Mouse (Mus musculus) intestine, postnatal 0 days (tissue): Measurements from ENCODE around the gene Naxe. TPM values are rescaled to one million over a fixed set of nuclear protein-coding genes. Genes with fewer than 3 reads are reported as not detected.

Experiments used
- ATAC-seq: fragments of 200-750 bp; cut with Nextera tagmentation; 2 replicates; pipeline ENCODE4 v1.8.0; 2017; ENCODE audit warnings: mild to moderate bottlenecking, moderate TSS enrichment, moderate library complexity
- H3K27ac ChIP-seq: fragments of 300-500 bp; sonication (generic); 2 replicates; pipeline ENCODE4 v1.5.1; 2014; ENCODE audit warnings: mild to moderate bottlenecking, low read depth, low read length, moderate library complexity
- H3K27me3 ChIP-seq: fragments of 300-500 bp; sonication (generic); replicated peaks from 2 replicates; pipeline ENCODE4 v1.6.1; 2014; ENCODE audit warnings: low read length, mixed read lengths; ENCODE audit not compliant: control insufficient read depth, insufficient read depth
- H3K36me3 ChIP-seq: fragments of 300-500 bp; sonication (generic); 2 replicates; pipeline ENCODE4 v1.6.1; 2014; ENCODE audit warnings: mild to moderate bottlenecking, moderate library complexity; ENCODE audit not compliant: control insufficient read depth, insufficient read depth
- H3K4me1 ChIP-seq: fragments of 300-500 bp; sonication (generic); replicated peaks from 2 replicates; pipeline ENCODE4 v1.6.1; 2014; ENCODE audit warnings: antibody characterized with exemption, low read length, mixed read lengths; ENCODE audit not compliant: control insufficient read depth, insufficient read depth
- H3K4me2 ChIP-seq: fragments of 300-500 bp; sonication (generic); replicated peaks from 2 replicates; pipeline ENCODE4 v1.6.1; 2014; ENCODE audit warnings: low read depth, mild to moderate bottlenecking, moderate library complexity
- H3K4me3 ChIP-seq: fragments of 300-500 bp; sonication (generic); 2 replicates; pipeline ENCODE4 v1.5.1; 2014; ENCODE audit warnings: low read depth, low read length
- H3K9ac ChIP-seq: fragments of 300-500 bp; sonication (generic); 2 replicates; pipeline ENCODE4 v1.6.1; 2014; ENCODE audit warnings: mild to moderate bottlenecking, low read depth, low read length
- H3K9me3 ChIP-seq: fragments of 300-500 bp; sonication (generic); 2 replicates; pipeline ENCODE4 v1.6.1; 2016; ENCODE audit warnings: mixed run types; ENCODE audit not compliant: control insufficient read depth
- CTCF ChIP-seq: sonication (generic); IDR thresholded peaks from 2 replicates; pipeline ENCODE4 v1.5.1; 2016; ENCODE audit warnings: low read depth, mild to moderate bottlenecking, control low read depth, antibody characterized with exemption, moderate library complexity
- WGBS: fragments of 180-500 bp; shearing (Covaris S2); extraction: QIAGEN DNeasy Blood & Tissue Kit; methylation state at CpG from one replicate; pipeline ENCODE4 v1.1.7; 2014; 5-methylcytosine and 5-hydroxymethylcytosine counted together
- polyA plus RNA-seq: library from polyadenylated mRNA; unstranded; fragments of >200 nt; fragmentation: Nextera tagmentation; extraction: Ambion mirVana; gene quantifications from 2 replicates; pipeline ENCODE4 v1.2.1, GENCODE M21; 2015

The Naxe gene
- polyA plus RNA-seq, 1 experiment from 2014 or later = 109 TPM

- TF ChIP-seq CTCF = no peak
- Histone ChIP-seq H3K9me3 (no peaks in the 10 kb centered on the region), H3K4me3 (peak overlapping the region; percentile 63), H3K4me1 (0 out of 2 replicates have a peak, but pooled peaks cover 4% of the 10 kb centered on the region), H3K36me3 (peaks cover 6% of the 10 kb centered on the region), H3K9ac (no peak overlapping the region), H3K4me2 (peak overlapping the region; percentile 91), H3K27me3 (0 out of 2 replicates have a peak, but pooled peaks cover under 1% of the 10 kb centered on the region), H3K27ac (no peak overlapping the region)
- 1% methylated on average over 4 of the region's 4 CpGs for WGBS
- ATAC-seq = no peak
Measured at GRCm38 (mm10) chr3:88082663-88083062, 24.4 kb upstream of the Naxe start.

GRCm38 (mm10) chr3:88082224-88082618, 23.9 kb upstream of the Naxe start:
- peak overlapping the region; percentile 40 for H3K9ac ChIP-seq
- TF ChIP-seq CTCF = no peak
- 0 out of 2 replicates have a peak, but pooled peaks cover 4% of the 10 kb centered on the region for H3K4me1 ChIP-seq
- 0 out of 2 replicates have a peak, but pooled peaks have one; percentile 11 for ATAC-seq
- H3K9me3 ChIP-seq = no peaks in the 10 kb centered on the region
- H3K27me3 ChIP-seq = 0 out of 2 replicates have a peak, but pooled peaks cover 3% of the 10 kb centered on the region
- H3K4me3 ChIP-seq = peak overlapping the region; percentile 63
- peak overlapping the region; percentile 91 for H3K4me2 ChIP-seq
- WGBS = 1% methylated on average over 13 of the region's 13 CpGs
- no peak overlapping the region for H3K27ac ChIP-seq
- H3K36me3 ChIP-seq = peaks cover 6% of the 10 kb centered on the region

DNA sequence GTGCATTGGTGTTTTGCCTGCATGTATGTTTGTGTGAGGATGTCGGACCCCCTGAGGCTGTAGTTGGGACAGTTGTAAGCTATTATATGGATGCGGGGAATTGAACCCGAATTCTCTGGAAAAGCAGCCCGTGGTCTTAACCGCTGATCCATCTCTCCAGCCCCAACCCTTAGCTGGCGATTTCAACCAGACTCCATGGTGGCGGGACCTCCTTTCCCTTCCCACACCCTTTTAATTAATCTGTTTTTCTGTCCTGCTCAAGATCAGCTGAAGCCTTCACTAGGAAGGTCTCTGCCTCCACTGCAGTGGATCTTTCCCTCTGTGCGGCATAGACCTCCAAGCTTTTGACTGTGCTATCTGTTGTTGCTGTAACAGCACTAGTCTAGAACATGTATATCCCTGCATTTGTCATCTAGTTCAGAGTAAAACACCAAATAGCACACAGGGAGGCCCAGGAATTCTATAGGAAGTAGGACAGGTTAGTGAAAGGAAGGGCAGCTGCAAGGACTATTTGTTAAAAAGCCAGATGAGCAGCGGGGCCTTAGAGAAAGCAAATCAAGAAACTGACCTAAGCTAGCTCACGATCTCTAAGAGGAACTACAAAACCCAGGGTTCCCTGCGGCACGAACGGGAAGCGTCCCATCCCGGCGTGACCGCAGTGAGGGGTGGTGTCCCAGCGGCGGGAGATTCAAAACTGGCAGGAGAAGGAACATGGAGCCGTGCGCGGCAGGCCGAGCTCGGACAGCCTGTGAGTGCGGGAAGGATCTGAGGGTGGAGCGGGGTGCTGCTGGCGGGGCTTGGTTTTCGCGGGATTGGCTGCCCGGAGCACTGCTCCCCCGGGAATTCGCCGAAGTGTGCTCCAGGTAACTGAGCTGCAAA, 23.3 kb upstream of the Naxe start, which contains the start of gene Iqgap3:
Gene Iqgap3 (plus strand): TSS at position 627 of the 879 bp plus-strand sequence.
- Histone ChIP-seq H3K9ac (peak within 1 kb of the TSS; percentile 40), H3K4me3 (peak within 1 kb of the TSS; percentile 63), H3K27me3 (0 out of 2 replicates have a peak, but pooled peaks cover 3% of the 10 kb centered on the region), H3K4me1 (0 out of 2 replicates have a peak, but pooled peaks cover 4% of the 10 kb centered on the region), H3K4me2 (peak within 1 kb of the TSS; percentile 91), H3K27ac (no peak within 1 kb of the TSS), H3K9me3 (no peaks in the 10 kb centered on the region), H3K36me3 (peaks cover 6% of the 10 kb centered on the region)
- TF ChIP-seq CTCF = 0 out of 2 replicates have a peak, but pooled peaks have one; percentile 25
- WGBS = 21% methylated on average over 33 of the region's 33 CpGs
- ATAC-seq = peak; percentile 79

DNA sequence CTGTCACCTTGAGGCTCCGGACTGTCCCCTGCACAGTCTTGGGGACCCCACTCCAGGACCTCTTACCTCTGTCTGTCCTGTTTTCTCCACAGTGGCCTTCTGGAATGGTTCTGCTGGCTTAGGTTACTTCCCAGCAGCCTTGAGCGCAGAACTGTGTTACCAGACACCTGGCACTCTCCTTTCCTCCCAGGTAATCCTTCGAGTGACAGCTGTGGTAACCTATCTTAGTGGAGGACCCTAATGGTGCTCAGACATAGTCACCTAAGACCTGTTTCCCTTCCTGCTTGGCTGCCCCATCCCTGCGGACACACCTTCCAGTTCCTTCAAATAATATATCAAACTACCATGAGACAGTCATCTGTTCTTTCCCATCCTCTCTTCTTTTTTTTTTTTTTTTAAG, 19.9 kb upstream of the Naxe start, which contains the start of gene Ttc24:
Gene Ttc24 (minus strand): TSS at position 101 of the 400 bp plus-strand sequence.
- Histone ChIP-seq H3K9ac (no peak within 1 kb of the TSS), H3K9me3 (no peaks in the 10 kb centered on the region), H3K27me3 (0 out of 2 replicates have a peak, but pooled peaks cover 3% of the 10 kb centered on the region), H3K4me2 (no peak within 1 kb of the TSS), H3K36me3 (no peaks in the 10 kb centered on the region), H3K4me3 (no peak within 1 kb of the TSS), H3K27ac (no peak within 1 kb of the TSS), H3K4me1 (0 out of 2 replicates have a peak, but pooled peaks cover 4% of the 10 kb centered on the region)
- 72% methylated on average over 4 of the region's 4 CpGs for WGBS
- TF ChIP-seq CTCF = no peak
- no peak for ATAC-seq

DNA sequence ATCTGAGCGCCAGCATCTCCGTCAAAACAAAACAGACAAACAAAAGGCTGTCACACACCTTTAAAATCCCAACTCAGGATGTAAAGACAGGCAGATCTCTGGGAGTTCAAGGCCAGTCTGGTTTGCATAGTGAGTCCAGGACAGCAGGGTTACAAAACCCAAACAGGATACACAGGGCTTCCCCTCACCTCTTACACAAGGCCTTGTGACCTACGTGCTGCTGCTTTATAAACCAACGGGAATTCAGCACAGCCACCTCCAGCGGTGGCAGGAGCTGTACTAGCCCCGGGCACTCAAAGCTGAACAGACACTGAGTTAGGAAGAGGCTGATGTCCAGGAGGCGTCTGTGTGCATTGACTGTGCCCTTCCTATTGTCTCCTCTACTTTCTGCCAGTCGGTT, 19.1 kb upstream of the Naxe start:
- no peak for ATAC-seq
- Histone ChIP-seq H3K27ac (no peak overlapping the region), H3K4me1 (0 out of 2 replicates have a peak, but pooled peaks cover 3% of the 10 kb centered on the region), H3K4me2 (no peak overlapping the region), H3K9me3 (no peaks in the 10 kb centered on the region), H3K27me3 (0 out of 2 replicates have a peak, but pooled peaks cover 3% of the 10 kb centered on the region), H3K9ac (no peak overlapping the region), H3K4me3 (no peak overlapping the region), H3K36me3 (no peaks in the 10 kb centered on the region)
- no peak for TF ChIP-seq CTCF
- 42% methylated on average over 8 of the region's 8 CpGs for WGBS

- no peaks in the 10 kb centered on the region for H3K9me3 ChIP-seq
- H3K36me3 ChIP-seq = no peaks in the 10 kb centered on the region
- ATAC-seq = no peak
- 80% methylated on average over 8 of the region's 8 CpGs for WGBS
- H3K27me3 ChIP-seq = 0 out of 2 replicates have a peak, but pooled peaks cover 3% of the 10 kb centered on the region
- H3K4me3 ChIP-seq = no peak overlapping the region
- H3K4me1 ChIP-seq = no peaks in the 10 kb centered on the region
- no peak overlapping the region for H3K27ac ChIP-seq
- no peak overlapping the region for H3K9ac ChIP-seq
- no peak overlapping the region for H3K4me2 ChIP-seq
- no peak for TF ChIP-seq CTCF
Measured at GRCm38 (mm10) chr3:88074766-88075165, 16.5 kb upstream of the Naxe start.
